Mouse (Mus musculus) c-Kit-negative CD71-positive TER-119-positive erythroid progenitor cells, embryonic 14.5 days (primary cell): ENCODE data around the gene Adamtsl4.

ENCODE experiments used
- DNase-seq: peaks from one replicate; pipeline ENCODE4 v3.0.0-alpha.2; 2013; ENCODE audit warnings: low read depth, low spot score

Adamtsl4 gene

GRCm38 (mm10) chr3:95635636-95636035 lies 52.1 kb downstream of the Adamtsl4 start:
- no peak for DNase-seq

GRCm38 (mm10) chr3:95632648-95633588 lies 54.8 kb downstream of the Adamtsl4 start:
- no peak for DNase-seq

- no peak for DNase-seq
Observed at GRCm38 (mm10) chr3:95631304-95631703, 56.4 kb downstream of the Adamtsl4 start.

DNA sequence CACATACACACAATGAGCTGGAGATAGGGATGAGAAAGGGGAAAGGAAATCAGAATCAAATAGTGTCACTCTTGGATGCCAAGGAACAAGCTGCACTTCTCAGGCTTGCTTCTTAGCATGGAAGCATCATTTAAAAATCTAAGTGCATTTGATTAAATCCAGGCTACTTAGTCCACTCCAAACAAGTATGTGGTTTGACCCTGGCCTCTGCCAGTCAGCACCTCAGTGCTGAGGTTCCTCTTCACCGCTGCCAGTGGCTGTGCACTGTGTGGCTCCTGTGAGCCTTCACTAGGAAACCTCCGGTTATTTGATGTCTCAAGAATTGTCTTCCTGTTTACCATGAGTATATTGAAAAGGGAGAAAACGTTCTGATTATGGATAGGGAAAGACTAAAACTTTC lies 56.9 kb downstream of the Adamtsl4 start:
- no peak for DNase-seq

GRCm38 (mm10) chr3:95629755-95630154 lies 58.0 kb downstream of the Adamtsl4 start:
- no peak for DNase-seq

DNA sequence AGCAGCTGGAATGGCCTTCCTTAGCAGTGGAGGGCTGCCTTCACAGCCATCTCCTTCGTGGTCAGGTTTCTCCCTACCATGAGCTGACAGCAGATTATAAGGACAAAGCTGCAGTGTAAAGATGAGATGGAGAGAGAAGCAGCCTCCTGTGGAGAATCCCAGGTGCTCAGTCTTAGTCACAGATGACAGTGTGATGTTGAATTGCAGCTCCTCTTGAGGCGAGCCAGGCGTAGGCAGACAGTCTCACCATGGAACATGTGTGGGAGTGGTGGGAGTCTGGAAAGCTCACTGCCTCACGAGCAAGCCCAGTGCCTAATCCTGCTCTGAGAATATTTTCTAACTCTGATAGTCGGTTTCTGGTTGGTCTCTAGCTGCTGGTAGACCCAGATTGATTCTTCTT lies 60.0 kb downstream of the Adamtsl4 start:
- no peak for DNase-seq
